Mouse (Mus musculus) hindbrain, embryonic 11.5 days (tissue): ENCODE measurements around the gene Higd1a. TPM values are rescaled to one million over a fixed set of nuclear protein-coding genes. Genes with fewer than 3 reads are reported as not detected.

Source experiments
- ATAC-seq: fragments of 200-750 bp; cut with Nextera tagmentation; 2 replicates; pipeline ENCODE4 v1.8.0; 2017; ENCODE audit warnings: mild to moderate bottlenecking, moderate TSS enrichment, moderate library complexity; ENCODE audit not compliant: low FRiP score
- DNase-seq: peaks from one replicate; pipeline ENCODE4 v3.0.0-alpha.2; 2015; ENCODE audit warnings: low spot score
- H3K27ac ChIP-seq: fragments of 300-500 bp; sonication (generic); 2 replicates; pipeline ENCODE4 v1.5.1; 2014; ENCODE audit warnings: mild to moderate bottlenecking, low read depth, low read length
- H3K27me3 ChIP-seq: fragments of 300-500 bp; sonication (generic); 2 replicates; pipeline ENCODE4 v1.6.1; 2014; ENCODE audit warnings: mild to moderate bottlenecking, low read length, moderate library complexity, mixed read lengths; ENCODE audit not compliant: control insufficient read depth, insufficient read depth
- H3K36me3 ChIP-seq: fragments of 300-500 bp; sonication (generic); 2 replicates; pipeline ENCODE4 v1.6.1; 2014; ENCODE audit warnings: mild to moderate bottlenecking, low read length, moderate library complexity, mixed read lengths; ENCODE audit not compliant: control insufficient read depth, insufficient read depth
- H3K4me1 ChIP-seq: fragments of 300-500 bp; sonication (generic); replicated peaks from 2 replicates; pipeline ENCODE4 v1.6.1; 2014; ENCODE audit warnings: low read length, mixed read lengths; ENCODE audit not compliant: control insufficient read depth, insufficient read depth
- H3K4me2 ChIP-seq: fragments of 300-500 bp; sonication (generic); replicated peaks from 2 replicates; pipeline ENCODE4 v1.6.1; 2014; ENCODE audit warnings: mild to moderate bottlenecking, low read depth, low read length
- H3K4me3 ChIP-seq: fragments of 300-500 bp; sonication (generic); 2 replicates; pipeline ENCODE4 v1.5.1; 2014; ENCODE audit warnings: low read depth, low read length
- H3K9ac ChIP-seq: fragments of 300-500 bp; sonication (generic); 2 replicates; pipeline ENCODE4 v1.6.1; 2014; ENCODE audit warnings: low read depth, low read length
- H3K9me3 ChIP-seq: fragments of 300-500 bp; sonication (generic); 2 replicates; pipeline ENCODE4 v1.6.1; 2016; ENCODE audit warnings: low read length; ENCODE audit not compliant: control insufficient read depth
- WGBS: fragments of 180-500 bp; shearing (Covaris S2); extraction: QIAGEN DNeasy Blood & Tissue Kit; methylation state at CpG from one replicate; pipeline ENCODE4 v1.1.7; 2014; 5-methylcytosine and 5-hydroxymethylcytosine counted together
- polyA plus RNA-seq: library from polyadenylated mRNA; unstranded; fragments of >200 nt; fragmentation: Nextera tagmentation; extraction: Ambion mirVana; gene quantifications from 2 replicates; pipeline ENCODE4 v1.2.1, GENCODE M21; 2014

Higd1a gene
- polyA plus RNA-seq, 1 experiment from 2014 or later = 149 TPM

DNA sequence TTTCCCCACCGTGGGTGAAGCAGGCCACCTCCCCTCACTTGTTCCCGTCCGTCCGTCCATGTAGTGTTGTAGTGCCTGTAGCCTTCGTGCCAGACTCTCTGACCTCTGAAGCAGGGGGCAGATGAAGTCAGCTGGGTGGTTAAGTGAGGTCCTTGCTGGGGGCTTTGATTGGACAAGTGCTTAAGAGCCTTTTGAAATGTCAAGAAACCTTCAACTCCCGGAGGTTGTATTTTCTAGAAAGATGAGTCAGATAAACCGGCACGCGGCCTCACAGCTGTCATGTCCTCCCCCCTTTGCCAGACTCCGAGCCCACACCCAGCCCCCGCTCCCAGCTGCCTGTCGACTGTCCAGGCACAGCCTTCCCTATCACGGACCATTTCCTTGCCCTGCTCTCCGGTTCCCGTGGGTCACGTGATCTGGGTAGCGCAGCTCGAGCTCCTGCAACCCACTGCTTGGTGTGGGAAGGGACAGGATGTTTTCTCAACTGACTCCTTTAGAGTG lies 32.3 kb upstream of the Higd1a start:
- H3K9me3 ChIP-seq = no peaks in the 10 kb centered on the region
- no peaks in the 10 kb centered on the region for H3K4me1 ChIP-seq
- 40% methylated on average over 18 of the region's 18 CpGs for WGBS
- H3K4me3 ChIP-seq = no peak overlapping the region
- no peak overlapping the region for H3K4me2 ChIP-seq
- ATAC-seq (no peak), DNase-seq (peak; percentile 34)
- H3K36me3 ChIP-seq = no peaks in the 10 kb centered on the region
- no peak overlapping the region for H3K27ac ChIP-seq
- H3K9ac ChIP-seq = no peak overlapping the region
- no peaks in the 10 kb centered on the region for H3K27me3 ChIP-seq

DNA sequence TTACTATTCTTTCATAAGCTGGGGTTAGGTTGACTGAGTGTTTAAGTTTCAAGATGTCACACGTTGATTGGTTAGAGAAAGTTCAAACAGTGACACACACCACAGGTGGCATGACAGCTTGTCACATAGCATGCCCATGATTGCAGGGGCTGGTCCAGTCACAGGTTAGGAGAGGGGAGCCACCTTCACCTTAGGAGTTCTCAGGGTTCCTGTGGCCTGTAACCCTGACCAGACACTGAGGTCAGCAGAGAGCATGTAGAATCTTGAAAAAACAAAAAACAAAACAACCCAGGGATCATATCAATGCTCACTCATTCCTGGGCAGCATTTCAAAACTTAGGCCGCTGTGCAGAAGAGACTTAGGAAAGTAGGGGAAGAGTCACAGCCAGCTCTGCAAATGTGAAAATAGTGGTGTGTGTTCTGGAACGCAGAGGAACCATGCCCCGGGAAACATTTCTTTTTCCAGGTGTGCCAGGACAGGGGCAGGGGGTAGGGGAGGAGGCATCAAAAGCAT lies 31.8 kb upstream of the Higd1a start:
- ATAC-seq (no peak), DNase-seq (no peak)
- Histone ChIP-seq H3K9ac (no peak overlapping the region), H3K4me2 (no peak overlapping the region), H3K27ac (no peak overlapping the region), H3K27me3 (no peaks in the 10 kb centered on the region), H3K4me3 (no peak overlapping the region), H3K36me3 (no peaks in the 10 kb centered on the region), H3K9me3 (no peaks in the 10 kb centered on the region), H3K4me1 (no peaks in the 10 kb centered on the region)
- 70% methylated on average over 4 of the region's 4 CpGs for WGBS

GRCm38 (mm10) chr9:121882015-121882457 lies 23.9 kb upstream of the Higd1a start:
- Histone ChIP-seq H3K9me3 (no peaks in the 10 kb centered on the region), H3K27ac (no peak overlapping the region), H3K4me3 (no peak overlapping the region), H3K36me3 (no peaks in the 10 kb centered on the region), H3K4me1 (no peaks in the 10 kb centered on the region), H3K9ac (no peak overlapping the region), H3K4me2 (no peak overlapping the region), H3K27me3 (no peaks in the 10 kb centered on the region)
- 73% methylated on average over 7 of the region's 7 CpGs for WGBS
- DNase-seq (no peak), ATAC-seq (no peak)

DNA sequence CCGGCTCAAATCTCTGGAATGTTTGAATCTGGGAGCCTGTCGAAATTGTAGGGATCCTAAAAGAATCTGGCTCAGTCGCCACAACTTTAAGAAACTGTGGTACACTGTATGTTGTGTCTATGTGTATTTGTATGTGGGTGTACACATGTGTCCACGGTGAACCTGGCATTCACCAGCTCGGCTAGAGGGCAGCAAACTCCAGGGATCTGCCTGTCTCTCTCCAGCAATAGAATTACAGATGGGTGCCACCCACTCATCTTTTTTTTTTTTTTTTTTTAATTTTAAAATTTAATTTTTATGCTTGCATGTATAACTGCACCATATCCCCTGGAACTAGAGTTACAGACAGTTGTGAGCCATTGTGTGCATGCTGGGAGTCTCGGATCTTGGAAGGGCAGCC lies 23.1 kb upstream of the Higd1a start:
- DNase-seq = no peak

GRCm38 (mm10) chr9:121880840-121881239 lies 22.7 kb upstream of the Higd1a start:
- H3K27ac ChIP-seq = no peak overlapping the region
- no peak overlapping the region for H3K4me3 ChIP-seq
- ATAC-seq = no peak
- no peaks in the 10 kb centered on the region for H3K36me3 ChIP-seq
- no peaks in the 10 kb centered on the region for H3K27me3 ChIP-seq
- H3K9me3 ChIP-seq = no peaks in the 10 kb centered on the region
- no peak overlapping the region for H3K9ac ChIP-seq
- 27% methylated on average over 14 of the region's 14 CpGs for WGBS
- DNase-seq = peak; percentile 82
- H3K4me2 ChIP-seq = no peak overlapping the region
- H3K4me1 ChIP-seq = no peaks in the 10 kb centered on the region

More for the DNA sequence above, 23.1 kb upstream of the Higd1a start:
- no peak overlapping the region for H3K27ac ChIP-seq
- no peaks in the 10 kb centered on the region for H3K36me3 ChIP-seq
- H3K9me3 ChIP-seq = no peaks in the 10 kb centered on the region
- no peak for ATAC-seq
- WGBS = 83% methylated on average over 6 of the region's 6 CpGs
- no peaks in the 10 kb centered on the region for H3K27me3 ChIP-seq
- H3K4me2 ChIP-seq = no peak overlapping the region
- H3K4me3 ChIP-seq = no peak overlapping the region
- H3K4me1 ChIP-seq = no peaks in the 10 kb centered on the region
- H3K9ac ChIP-seq = no peak overlapping the region

- DNase-seq (peak; percentile 71), ATAC-seq (no peak)
- H3K4me3 ChIP-seq = no peak overlapping the region
- H3K27me3 ChIP-seq = no peaks in the 10 kb centered on the region
- H3K9me3 ChIP-seq = no peaks in the 10 kb centered on the region
- no peak overlapping the region for H3K9ac ChIP-seq
- H3K4me1 ChIP-seq = no peaks in the 10 kb centered on the region
- no peak overlapping the region for H3K4me2 ChIP-seq
- no peaks in the 10 kb centered on the region for H3K36me3 ChIP-seq
- no peak overlapping the region for H3K27ac ChIP-seq
- 32% methylated on average over 3 of the region's 3 CpGs for WGBS
Measured at GRCm38 (mm10) chr9:121877052-121877740, 19.0 kb upstream of the Higd1a start.

DNA sequence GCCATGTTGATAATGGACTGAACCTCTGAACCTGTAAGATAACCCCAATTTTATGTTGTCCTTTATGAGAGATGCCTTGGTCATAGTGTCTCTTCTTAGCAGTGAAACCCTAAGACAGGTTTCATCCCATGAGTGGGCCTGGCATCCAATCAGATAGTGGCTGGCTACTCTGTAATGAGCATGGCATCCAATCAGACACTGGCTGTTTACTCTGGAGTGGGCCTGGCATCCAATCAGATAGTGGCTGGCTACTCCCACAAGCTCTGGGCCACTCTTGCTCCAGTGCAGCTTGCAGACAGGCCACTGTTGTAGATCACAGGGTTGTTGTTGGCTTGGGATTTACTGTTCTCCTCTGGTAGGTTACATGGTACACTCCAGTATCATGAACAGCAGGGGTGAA lies 15.4 kb upstream of the Higd1a start:
- Histone ChIP-seq H3K9ac (no peak overlapping the region), H3K4me2 (no peak overlapping the region), H3K36me3 (no peaks in the 10 kb centered on the region), H3K27me3 (no peaks in the 10 kb centered on the region), H3K4me3 (no peak overlapping the region), H3K27ac (no peak overlapping the region), H3K9me3 (no peaks in the 10 kb centered on the region), H3K4me1 (no peaks in the 10 kb centered on the region)
- ATAC-seq (no peak), DNase-seq (no peak)

DNA sequence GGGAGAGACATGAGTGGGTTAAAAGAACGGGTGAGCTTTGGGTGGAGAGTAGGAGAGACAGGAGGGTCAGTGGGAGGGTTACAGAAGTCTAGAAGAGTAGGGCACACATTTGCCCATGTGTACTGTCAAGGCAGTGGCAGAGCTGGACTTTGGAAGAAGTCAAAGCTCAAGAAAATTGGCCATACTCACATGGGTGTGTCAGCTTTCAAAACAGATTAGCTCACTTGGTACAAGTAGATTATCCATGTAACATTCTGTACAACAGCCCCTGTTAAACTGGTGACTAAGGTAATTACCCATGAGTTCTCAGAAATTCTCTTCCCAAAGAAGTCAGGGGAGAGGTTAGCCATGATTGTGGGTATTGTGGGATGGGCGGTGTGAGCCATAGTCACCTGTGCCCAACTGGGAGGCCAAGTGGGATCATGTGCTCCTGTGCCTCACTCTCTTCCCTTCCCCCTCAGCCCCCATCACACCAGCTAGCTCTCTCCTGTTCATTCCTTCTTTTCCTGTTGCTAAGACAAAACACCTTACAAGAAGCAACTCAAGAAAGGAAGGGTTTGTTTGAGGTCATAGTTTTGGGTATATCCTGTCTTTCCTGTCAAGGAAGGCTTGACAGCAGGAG lies 14.0 kb upstream of the Higd1a start:
- H3K4me3 ChIP-seq = no peak overlapping the region
- no peak overlapping the region for H3K27ac ChIP-seq
- no peaks in the 10 kb centered on the region for H3K36me3 ChIP-seq
- H3K4me2 ChIP-seq = no peak overlapping the region
- H3K4me1 ChIP-seq = no peaks in the 10 kb centered on the region
- no peak for ATAC-seq
- DNase-seq = no peak
- WGBS = 88% methylated on average over 2 of the region's 2 CpGs
- no peak overlapping the region for H3K9ac ChIP-seq
- no peaks in the 10 kb centered on the region for H3K27me3 ChIP-seq
- no peaks in the 10 kb centered on the region for H3K9me3 ChIP-seq
